Mouse (Mus musculus) cerebellum, adult 9-10 months (tissue): ENCODE results near the gene Clp1.

Experiments used
- DNase-seq: peaks from one replicate; pipeline ENCODE4 v3.0.0; 2022

Gene Clp1

DNA sequence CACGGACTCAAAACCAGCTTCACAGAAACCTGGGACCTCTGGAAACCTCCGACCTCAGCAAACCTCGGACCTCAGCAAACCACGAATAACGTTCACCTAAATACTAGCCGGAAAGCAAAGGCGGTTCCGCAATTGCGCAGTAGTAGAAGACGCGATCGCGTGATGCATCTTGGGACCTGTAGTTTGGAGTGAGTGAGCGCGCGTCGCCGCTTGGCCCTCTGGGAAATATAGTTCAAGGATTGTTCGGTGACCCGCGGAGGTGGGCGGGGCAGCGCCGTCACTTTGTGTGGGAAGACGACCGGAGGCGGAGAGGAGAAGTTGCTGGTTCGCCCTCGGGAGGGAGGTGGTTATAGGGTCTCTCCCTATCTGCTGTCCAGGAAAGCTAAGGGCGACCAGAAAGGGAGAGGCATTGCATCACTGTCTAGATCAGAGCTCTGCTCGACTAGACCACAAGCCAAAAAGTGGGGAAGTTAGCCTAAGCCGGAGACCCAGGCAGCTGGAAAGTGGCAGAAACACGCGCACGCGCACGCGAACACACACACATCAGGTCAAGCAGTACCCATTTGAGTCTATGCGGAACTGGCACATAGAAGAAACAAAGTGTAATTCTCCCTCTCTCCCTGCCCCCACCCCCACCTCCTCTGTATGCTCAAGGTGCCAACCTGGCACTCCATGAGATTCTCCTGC, at the start of gene Clp1:
TSS of gene Clp1 (minus strand) at position 179 of the 687 bp plus-strand sequence.
- DNase-seq = peak; percentile 96

DNA sequence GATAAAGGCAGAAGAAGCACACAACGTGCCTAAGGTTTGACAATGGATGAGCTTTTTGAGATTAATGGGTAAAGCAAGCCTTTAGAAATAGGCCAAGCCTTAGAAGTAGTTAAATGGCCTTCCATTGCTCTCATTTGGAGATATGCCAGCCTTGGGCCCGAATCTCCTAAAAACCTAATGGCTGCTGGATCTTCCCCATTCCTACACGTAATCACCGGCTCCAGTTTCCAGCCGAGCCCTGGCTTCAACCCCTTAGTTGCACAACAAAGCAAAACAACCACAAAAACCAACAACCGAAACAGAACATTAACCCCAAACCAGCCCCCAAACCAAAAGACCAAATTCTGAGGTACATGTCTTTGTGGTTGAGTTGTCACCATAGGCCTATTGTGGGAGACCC, 48.5 kb upstream of the Clp1 start:
- peak; percentile 37 for DNase-seq

DNA sequence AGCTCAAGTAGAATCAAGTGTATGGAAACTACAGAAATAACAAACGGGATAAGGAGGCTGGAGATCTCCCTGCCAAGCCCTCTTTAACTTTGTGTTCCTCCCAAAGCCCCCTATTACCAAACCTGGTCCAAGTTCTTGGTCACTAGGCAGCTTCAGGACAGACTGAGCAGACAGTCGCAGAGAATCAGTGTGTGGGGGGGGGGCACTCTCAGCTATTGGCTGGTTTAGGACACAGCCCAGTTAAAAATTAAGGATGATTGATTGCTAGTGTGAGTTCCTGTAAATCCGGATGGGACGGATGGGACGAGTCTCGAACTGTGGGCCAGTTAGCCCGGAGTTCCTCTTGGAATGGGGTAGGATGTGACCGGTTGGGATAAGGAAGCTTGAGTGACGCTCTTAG, 48.1 kb upstream of the Clp1 start, which contains the start of gene Serping1:
TSS of gene Serping1 (minus strand) at position 204 of the 400 bp plus-strand sequence.
- peak; percentile 37 for DNase-seq

DNA sequence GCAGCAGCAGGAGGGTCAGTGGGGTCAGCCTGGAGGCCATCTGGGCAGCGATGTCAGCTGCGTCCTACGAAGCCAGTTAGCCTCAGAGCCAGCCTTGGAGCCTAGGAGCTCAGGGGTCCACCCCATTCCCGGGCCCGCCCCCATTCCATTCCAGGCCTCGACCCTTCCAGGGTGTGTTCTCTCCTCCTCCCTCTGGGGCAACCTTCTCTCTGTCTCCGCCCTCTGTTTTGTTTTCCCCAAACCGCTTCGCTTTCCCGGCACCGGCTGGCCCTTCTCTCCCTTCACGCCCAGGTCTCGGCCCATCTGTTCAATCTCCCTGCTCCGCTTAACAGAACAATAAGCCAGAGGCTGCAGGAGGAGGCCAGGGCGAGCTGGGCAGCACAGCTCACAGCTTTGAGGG, 47.6 kb upstream of the Clp1 start:
- DNase-seq = peak; percentile 87

DNA sequence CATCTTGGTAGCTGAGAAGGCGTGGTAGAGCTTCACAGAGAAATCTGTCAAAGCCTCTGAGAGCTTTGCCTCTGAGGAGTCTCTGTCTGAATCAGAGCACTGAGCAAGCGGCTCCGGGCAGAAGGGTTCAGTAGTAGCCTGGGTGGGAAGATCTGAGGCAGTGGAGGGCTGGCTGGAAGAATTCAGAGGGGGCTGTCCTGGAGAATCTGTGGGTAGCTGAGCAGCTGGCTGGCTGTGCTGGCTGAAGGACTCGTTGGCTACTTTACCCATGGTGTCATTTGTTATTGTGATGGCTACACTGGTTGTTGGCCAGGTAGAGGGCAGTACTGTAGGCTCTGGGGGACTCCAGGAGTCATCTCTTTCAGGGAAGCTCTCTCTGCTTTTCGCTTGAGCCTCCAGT, 46.0 kb upstream of the Clp1 start:
- no peak for DNase-seq

DNA sequence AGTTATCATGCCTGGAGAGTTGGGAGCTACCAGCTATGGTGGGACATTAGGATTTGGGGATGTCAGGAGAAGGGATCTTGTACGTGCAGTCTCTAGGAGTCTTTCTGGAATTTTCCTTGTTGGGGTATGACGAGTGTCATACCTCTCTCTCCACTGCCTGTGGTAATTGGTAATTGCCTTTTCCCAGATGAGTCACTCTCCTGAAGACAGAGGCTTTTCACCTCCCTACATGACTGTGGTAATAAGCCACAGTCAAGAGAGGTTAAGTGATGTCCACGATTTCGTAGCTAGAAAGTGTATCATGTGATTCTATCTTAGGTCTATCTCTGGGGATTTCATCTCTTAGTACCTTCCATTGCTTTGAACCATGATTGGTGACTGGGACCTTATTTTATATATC, 45.3 kb upstream of the Clp1 start:
- DNase-seq = no peak

DNA sequence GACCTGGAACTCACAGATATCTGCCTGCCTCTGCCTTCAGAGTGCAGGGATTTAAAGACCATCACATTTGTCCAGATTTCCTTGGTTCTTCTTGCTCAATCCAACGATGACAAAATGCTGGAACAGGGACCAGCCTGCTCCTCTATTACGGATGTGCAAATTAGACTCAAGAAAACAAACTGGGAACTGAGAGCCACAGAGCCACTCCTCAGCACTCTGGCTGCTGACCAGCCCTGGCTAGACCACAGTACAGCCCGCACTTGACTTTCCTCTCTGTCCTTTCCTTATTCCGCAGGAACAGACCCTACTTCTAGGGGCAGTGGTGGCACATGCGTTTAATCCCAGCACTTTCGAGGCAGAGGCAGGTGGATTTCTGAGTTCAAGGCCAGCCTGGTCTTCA, 43.4 kb upstream of the Clp1 start:
- DNase-seq = no peak

DNA sequence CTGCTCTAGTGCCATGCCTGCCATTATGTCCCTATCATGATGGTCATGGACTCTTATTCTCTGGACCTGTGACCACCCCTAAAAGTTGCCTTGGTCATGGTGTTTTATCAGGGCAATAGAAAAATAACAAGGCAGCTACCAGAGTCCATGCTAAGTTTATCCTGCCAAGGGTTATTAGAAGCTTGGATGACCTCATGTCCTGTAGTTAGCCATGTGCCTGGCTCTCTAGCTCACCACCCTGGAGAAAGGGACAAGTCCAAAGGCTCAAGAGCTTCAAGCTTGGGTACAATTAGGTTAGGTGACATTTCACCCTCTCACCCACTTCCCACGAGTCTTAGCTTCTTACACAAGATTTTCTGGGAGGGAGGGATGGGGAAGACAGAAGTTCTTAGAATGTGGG, 35.7 kb upstream of the Clp1 start:
- no peak for DNase-seq

DNA sequence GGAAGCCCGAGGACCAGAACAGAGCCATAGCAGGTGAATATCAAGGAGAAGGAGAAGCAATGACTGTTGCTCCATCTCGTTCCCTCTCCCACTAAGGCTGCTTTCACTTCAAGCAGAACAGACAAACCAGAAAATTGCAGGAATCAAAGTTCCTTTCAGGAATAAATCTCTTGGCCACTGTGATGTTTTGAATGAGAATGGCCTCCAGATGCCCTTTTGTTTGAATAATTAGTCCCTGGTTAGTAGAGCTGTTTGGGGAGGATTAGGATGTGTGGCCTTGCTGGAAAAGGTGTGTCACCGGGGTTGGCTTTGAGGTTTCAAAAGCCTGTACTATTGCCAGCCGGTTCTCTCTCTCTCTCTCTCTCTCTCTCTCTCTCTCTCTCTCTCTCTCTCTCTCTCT, 35.1 kb upstream of the Clp1 start:
- DNase-seq = no peak

DNA sequence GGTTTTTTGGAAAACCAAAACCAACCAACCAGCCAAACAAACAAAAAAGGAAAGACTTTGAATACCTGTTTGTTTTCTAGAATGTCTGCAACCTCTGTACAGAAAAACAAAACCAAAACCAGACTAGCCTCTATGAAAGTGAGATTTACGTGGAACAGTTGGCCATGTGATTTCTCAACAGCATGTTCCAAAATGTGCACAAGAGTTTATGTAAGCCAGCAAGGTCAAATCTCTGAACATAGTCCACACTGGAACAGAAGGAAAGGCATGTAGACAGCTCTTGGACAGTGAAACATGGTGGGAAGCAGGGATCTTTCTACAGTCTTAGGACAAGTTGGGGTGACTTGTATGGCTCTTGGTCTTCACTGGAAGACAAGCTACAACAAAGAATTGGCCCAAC, 34.7 kb upstream of the Clp1 start:
- DNase-seq = no peak

DNA sequence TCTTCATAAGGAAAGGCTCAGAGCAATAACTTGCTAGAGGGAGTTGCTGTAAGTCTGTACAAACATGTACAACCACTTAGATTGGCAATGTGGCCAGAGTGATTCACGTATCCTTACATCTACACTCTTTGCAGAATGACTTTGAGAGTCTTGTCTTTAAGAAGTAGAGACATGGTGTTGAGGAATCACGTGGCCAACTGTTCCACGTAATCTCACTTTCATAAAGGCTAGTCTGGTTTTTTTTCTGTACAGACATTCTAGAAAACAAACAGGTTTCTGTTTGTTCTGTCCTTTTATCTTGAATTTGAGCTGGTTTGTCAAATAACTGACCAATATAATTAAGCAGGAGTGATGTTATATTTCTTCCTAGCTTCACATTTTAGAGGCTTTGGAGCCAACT, 34.2 kb upstream of the Clp1 start:
- no peak for DNase-seq

DNA sequence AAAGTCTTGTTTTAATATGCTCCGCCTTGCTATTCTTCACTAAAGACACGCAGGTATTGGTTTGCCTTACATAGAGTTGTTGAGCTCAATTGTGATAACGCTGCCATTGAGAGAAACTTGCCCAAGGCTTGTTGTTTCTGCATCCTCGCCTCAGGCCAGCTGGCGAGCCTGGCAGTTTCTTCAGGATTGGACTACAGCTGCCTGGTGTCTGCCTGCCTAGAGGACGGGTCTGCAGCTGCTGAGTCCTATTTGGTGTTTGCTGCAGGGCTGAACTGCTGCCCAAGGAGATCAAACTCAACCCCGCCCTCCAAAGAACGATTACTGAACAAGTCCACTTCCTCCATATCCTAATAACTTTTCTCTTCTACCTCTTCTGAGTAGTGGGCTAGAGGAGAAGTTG, 33.6 kb upstream of the Clp1 start:
- no peak for DNase-seq

DNA sequence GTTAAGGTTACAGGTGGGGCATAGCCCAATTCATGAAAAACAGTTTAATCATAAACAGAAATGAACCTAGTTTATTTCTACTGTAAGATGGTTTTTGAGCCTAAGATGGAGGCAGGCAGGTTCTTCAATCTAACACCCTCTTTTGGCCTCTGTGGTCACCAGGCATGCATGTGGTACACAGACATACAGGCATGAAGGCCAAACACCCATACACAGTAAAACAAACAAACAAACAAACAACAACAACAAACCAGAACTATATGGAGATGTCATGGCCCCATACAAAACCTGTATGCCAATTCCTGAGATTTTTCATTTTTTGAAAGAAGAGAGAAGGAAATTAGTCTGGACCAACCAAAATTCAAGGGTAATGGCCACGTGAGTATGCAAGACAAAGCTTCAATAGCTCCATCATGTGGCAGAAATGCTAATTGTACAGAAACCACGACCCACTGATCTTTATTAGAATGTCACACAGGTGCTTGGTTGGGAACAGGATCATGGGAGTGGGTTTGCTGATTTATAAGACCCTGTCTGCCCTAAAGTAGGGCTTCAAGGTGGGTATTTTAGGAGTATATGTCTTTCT, 31.5 kb upstream of the Clp1 start:
- peak; percentile 84 for DNase-seq

DNA sequence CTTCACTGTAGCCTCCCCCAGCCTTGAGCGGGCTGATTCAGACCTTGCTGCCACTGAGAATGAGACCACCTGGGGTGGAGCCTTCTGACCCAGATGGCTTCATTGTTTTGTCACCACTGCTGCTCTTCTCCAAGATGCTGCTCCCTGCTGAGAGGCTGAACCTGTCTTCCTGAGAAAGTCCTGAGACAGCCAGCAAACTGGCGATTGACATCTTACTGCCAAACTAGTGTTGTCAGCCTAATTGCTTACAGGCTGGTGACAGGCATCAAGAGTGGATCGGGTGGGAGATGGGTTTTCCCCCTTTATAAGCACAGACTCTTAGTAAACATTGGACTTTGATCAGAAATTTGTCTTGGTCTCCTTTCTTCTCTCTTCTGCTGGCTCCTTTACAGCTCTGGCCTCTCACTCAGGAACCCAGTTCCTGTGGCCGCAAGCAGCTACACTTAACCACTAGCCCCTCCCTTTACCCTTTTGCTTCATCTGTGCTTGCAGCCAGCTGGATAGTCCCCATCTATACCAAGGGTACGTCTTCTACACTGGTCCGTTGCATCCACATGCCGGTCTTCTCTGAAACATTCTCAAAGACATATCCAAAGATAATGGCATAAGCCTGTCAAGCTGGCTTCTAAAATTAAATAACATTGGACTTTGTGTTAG, 30.0 kb upstream of the Clp1 start:
- no peak for DNase-seq

DNA sequence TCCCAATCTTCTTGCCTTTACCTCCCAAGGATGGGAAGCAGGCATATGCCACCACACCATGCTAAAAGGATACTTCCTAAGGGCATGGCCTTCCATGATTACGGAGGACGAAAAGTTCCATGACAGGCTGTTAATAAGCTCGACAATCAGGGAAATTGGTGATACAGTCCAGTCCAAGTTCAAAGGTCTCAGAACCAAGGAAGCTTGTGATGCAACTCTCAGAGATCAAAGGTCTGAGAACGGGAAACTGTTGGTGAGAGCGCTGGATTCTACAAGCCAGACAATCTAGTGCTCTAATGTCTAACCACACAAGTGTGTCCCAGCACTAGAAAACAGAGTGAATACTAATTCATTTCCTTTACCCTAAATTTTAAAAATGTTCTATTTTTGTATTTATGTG, 29.1 kb upstream of the Clp1 start:
- DNase-seq = no peak

DNA sequence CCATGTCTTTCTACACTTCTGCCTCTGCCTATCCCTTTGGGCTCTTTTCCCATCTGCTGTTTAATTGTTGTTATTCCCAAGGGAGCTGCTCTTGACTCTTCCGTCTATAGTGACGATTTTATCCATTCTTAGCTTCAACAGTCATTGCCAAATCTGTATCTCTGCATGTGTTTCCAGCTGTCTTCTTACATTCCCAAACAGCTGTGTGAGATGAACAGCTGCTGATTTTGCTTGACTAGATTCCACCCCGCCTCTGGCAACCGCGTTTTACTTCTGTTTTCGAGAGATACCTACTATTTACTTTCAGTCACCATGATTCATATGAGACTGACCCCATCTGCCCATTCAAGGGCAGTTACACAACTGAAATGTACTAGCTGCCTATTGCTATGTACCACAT, 23.0 kb upstream of the Clp1 start:
- no peak for DNase-seq

DNA sequence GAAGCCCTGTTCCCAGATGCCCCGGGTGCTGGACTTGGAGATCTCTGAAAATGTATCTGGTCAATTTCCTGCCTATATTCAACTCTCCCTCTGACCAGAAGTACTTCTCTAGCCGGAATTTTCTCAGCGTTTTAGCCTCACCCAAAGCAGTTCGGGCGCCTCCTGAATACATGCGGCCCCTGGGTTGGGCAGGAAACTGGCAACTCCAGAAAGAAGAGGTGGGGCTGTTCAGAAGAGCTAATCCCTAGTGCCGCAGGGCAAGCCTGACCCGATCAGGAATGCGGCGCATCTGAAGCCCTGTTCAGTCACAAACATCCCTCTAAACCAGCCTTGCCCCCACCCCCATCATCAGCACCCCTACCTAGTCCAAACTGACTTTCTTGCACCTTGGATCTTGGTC, 17.0 kb upstream of the Clp1 start:
- no peak for DNase-seq

DNA sequence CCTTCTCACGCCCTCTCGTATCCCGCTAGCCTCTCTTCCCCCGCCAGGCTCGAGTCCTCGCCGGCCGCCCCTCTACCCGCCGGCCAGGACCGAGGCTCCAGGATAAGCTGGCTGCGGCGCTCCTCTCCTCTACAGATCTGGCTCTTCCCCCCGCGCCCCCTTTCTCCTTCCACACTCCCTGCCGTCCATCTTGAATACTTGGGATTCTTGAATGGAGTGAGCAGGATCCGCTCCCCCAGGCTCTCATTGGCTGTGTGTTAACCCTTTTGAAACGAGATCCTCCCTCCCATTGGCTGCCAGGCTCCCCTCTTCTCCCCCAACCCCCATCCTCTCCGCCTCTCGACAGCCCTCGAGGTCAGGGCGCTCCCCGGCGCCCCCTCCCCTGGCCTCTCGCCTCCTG, 16.4 kb upstream of the Clp1 start, which contains the start of gene Gm19426:
TSS of gene Gm19426 (minus strand) at position 95 of the 400 bp plus-strand sequence.
- peak; percentile 83 for DNase-seq

DNA sequence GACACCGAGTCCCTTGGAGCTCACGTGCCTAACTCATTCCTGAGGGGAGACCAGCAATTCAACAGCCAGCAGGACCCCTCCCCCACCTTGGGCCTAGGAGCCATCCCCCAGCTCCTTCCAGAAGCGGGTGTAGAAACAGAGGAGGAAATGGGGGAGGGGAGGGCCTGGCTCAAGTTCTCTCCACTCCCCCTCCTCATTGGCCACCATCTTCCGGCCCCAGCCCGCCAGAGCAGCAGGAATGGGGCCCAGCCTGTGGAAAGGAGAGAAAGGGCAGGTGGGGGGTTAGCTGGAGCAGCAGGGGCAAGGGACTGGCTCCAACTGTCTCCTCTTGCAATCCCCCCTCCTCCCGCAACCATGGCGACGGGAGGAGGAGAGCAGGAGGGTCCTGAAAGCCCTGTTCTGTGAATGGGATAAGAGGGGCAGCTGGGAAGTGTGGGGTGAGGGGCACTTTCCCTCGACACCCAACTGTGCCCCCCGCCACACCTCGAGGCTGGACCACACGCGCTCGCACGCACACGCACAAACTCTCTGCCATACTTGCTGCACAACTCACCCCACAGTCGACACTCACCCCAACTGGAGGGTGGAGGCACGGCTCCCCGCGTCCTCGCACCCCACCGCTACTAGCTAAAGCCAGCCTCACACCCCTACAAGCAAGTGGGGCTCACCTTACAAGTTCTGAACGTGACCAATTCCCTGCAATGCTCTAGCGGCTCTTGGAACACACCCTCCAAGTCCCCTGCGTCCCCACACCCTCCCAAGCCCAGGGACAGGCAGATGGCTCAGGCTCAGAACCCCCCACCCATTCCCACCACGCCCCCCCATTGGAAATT, 15.5 kb upstream of the Clp1 start:
- DNase-seq = peak; percentile 55

DNA sequence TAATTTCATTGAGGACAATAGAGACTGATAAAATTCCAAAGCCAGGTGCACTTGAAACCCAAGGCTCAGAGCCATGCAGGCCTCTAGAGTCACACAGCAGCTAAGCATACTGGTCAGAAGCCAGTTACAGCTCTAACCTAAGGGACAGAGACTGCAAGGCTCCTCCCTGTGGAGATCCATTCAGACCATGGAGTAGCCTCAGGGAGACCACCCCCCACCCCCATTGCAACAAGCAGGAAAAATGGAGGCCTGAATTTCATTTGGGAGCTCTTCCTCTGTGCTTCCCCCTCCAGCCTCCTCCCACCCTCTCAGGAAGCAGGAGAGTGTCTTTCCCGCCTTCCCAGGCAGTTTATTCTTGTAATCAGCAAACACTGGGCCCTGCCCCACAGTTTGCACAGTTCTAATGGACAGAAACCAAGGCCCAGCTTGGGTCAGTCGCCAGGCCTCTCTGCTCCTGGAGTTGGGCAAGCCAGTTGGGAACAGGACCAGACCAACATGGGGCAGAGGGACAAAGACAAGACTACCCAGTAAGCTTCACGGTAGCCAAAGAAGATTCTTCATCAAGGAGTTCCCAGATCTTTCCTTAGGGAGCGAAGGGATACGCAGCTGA, 14.8 kb upstream of the Clp1 start:
- peak; percentile 41 for DNase-seq

DNA sequence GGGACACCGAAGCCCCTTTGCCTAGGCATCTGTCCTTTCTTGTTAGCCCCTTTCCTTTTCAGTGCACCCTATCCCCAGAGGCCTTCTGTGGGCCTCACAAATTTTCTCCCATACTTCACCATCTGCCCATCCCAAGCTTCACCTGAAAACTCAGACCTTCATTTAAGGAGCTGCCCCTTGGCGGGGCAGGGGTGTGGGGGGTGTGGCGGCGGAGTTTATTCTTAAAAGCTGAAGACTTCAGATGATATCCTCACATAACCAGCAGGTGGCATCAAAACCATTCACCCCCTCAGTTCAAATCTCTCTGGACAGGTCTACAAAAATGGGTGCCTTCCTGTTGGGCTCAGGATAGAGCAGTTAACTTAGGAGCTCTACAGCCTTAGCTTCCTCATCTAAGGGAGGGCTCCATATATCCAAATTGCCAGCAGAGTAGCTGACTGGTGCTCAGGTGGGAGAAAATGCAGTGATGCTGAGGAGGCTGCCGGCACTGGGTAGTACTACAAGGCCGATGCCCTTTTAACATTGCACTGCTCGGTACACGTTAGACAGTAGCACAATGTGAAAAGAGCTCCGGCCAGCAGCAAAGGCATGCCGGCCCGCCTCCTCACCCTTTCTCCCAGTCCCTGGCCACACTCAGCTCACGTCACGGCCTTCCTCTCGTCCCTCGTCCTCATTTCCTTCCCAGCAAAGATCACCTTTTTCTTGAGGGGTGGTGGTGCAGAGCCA, 13.6 kb upstream of the Clp1 start:
- peak; percentile 33 for DNase-seq

DNA sequence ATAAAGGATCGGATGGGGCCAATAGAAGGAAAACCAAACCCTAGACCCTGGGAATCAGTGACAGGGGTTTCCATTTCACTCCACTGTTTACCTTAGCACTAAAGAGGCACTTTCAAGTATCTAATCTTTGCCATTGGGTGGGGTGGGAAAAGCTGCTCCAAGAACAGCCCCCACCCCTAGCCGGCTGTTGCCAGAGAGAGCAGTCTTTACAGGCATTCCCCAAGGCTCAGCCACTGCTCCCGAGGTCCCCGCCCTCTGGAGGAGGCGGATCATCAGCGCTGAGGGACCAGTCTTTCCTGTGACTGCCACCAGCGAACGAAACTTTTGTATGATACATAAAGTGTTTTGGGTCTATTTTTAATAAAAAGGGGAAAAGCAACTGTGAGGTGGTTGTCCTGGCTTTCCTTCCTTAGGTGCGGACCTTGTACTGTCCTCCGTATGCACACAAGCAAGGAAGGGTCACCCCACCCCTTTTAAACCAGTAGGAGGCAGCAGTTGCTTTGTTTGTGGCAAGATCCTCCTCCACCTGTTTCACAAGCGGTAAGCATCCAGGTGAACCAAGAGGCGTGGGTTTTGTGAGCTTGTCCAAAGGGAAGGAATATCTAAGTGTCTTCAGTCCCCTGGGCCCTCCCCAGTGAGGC, 11.2 kb upstream of the Clp1 start:
- peak; percentile 66 for DNase-seq
